Mouse (Mus musculus): ENCODE measurements around the gene Kmt2a. TPM values are rescaled to one million over a fixed set of nuclear protein-coding genes. Genes with fewer than 3 reads are reported as not detected.
"Not testable (repeated sequence)": the region's sequence is repeated elsewhere in the genome, so short reads cannot be mapped to it uniquely, and the experiment has no call there.

Gene Kmt2a
- polyA plus RNA-seq, 1 experiment from 2014 or later = 14.6 TPM

DNA sequence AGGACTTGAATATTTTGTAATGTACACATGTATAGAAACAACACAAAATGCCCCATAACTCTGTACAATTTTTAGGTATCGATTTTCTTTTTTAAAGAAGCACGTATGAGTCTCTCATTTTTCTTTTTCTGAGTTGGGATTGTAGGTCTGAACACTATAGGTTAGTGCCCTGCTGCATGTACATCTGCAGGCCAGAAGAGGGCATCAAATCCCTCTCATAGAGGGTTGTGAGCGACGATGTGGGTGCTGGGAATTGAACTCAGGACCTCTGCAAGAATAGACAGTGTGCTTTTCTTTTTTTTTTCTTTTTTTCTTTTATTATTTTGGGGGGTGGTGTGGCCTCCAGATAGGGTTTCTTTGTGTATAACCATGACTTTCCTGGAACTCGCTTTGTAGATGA lies 109.7 kb downstream of the Kmt2a start:
- Histone ChIP-seq H3K4me2 (no peak overlapping the region), H3K4me1 (peaks cover 6% of the 10 kb centered on the region), H3K27ac (no peak overlapping the region), H3K36me3 (peaks cover 17% of the 10 kb centered on the region), H3K9me3 (replicated peaks) (no peaks in the 10 kb centered on the region; the same call in 1 of the 2 replicates), H3K27me3 (no peaks in the 10 kb centered on the region), H3K9ac (no peak overlapping the region), H3K4me3 (replicated peaks) (no peak overlapping the region)
- WGBS = 93% methylated on average over 5 of the region's 5 CpGs
- no peak for ATAC-seq (replicated peaks; ENCODE audit: low FRiP score)

DNA sequence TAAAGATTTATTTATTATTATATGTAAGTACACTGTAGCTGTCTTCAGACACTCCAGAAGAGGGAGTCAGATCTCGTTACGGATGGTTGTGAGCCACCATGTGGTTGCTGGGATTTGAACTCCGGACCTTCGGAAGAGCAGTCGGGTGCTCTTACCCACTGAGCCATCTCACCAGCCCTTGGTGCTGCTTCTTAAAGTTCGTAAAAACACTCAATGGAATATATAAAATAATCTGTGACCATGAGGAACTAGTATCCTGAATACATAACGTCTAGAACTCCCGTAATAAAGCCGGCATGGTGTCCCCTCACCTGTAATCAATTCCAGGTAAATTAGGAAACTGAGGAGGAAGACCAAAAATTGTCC lies 113.1 kb downstream of the Kmt2a start:
- Histone ChIP-seq H3K4me2 (peak overlapping the region; percentile 73), H3K4me3 (replicated peaks) (peak overlapping the region; percentile 82), H3K9ac (peak overlapping the region; percentile 99; the same call in 1 of the 2 replicates), H3K4me1 (peaks cover 17% of the 10 kb centered on the region), H3K27ac (peak overlapping the region; percentile 98; the same call in 1 of the 2 replicates)
- H3K9me3 ChIP-seq (replicated peaks); H3K36me3 ChIP-seq; H3K27me3 ChIP-seq; ATAC-seq (replicated peaks; ENCODE audit: low FRiP score): not testable (repeated sequence)
- 42% methylated on average over 7 of the region's 9 CpGs for WGBS

DNA sequence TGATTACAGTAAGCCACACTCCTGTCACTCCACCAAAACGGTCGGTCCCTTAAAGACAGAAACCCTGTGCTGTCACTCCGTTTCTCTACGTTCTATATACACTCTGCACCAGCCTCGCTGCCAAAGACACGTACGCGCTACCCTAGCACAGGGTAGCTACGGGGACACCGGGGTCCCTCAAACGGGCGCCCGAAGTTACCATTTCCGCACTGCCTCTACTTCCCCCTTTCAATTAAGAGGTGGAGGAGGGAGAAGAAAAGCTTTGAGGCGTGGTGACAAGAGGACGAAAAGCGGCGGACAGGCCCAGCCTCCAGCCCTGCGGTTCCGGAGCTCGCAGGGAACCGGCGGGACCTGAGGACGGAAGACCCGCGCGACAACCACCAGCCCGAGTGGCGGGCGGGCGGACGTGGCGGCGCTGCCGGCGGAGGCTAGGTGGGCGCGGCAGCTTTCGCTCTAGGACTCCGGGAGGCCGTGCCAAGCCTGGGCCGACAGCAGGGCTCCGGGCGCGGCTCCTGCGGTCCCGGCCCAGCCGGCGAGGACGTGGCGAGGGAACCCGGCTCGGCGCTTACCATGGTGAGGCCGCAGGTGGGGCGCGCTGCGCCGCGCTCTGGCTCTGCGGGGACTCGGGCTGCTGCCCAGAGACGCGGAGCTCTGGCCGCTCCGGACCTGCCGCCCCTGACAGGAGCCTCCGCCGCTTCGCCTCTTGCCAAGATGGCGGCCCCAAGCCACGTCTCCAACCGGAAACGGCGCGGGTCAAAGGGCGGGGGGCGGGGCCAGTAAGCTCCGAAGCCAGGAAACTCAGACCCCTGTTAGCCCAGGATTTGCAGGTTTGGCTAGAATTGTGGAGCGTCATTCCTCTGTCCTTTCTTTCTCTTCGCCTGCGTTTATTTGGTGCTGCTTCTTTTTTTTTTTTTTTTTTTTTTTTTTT lies 113.7 kb downstream of the Kmt2a start, which contains the start of the genes Arcn1 and Ift46:
Gene Arcn1 (minus strand): TSS at position 745 of the 928 bp plus-strand sequence.
Gene Ift46 (plus strand): TSS at position 808 of the 928 bp plus-strand sequence.
- Histone ChIP-seq H3K4me3 (replicated peaks) (peak within 1 kb of the TSS; percentile 82), H3K27ac (peak within 1 kb of the TSS; percentile 98), H3K4me2 (peak within 1 kb of the TSS; percentile 73), H3K4me1 (peaks cover 21% of the 10 kb centered on the region), H3K9ac (peak within 1 kb of the TSS; percentile 99), H3K36me3 (no peaks in the 10 kb centered on the region), H3K27me3 (no peaks in the 10 kb centered on the region), H3K9me3 (replicated peaks) (no peaks in the 10 kb centered on the region; the same call in 1 of the 2 replicates)
- under 1% methylated on average over 82 of the region's 82 CpGs for WGBS
- peak; percentile 92 for ATAC-seq (replicated peaks; ENCODE audit: low FRiP score)

DNA sequence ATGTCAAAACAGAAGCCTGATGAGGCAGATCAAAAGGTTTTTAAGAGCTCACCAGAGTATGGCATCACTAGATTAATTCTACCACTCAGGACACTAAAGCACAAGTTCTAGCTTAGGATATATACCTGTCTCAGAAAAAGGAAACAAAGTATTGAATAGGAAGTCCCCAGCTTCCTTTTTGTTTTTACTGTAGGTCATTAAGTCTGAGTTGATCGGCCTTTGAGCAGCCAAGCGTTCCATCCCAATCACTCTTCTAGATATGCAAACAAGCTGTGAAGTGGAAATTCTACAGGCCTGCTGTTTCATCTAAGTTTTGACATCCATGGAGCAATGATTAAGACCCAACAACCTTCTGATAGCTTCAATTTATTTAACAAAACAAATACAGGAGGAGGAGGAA lies 120.2 kb downstream of the Kmt2a start:
- H3K27me3 ChIP-seq = no peaks in the 10 kb centered on the region

More for the DNA sequence above, 120.2 kb downstream of the Kmt2a start:
- Histone ChIP-seq H3K4me2 (no peak overlapping the region), H3K9me3 (replicated peaks) (no peaks in the 10 kb centered on the region), H3K4me3 (replicated peaks) (no peak overlapping the region), H3K27ac (no peak overlapping the region), H3K36me3 (peaks cover 53% of the 10 kb centered on the region), H3K4me1 (peaks cover 30% of the 10 kb centered on the region), H3K9ac (no peak overlapping the region)
- WGBS = 34% methylated on average over 2 of the region's 2 CpGs
- ATAC-seq (replicated peaks; ENCODE audit: low FRiP score) = no peak

Other genes starting within 250 kb of the Kmt2a start
- gene Treh, start 208.1 kb downstream of the Kmt2a start, polyA plus RNA-seq (2015; fragmentation: Nextera tagmentation; extraction: Ambion mirVana) = 0.22 and 0.23 TPM in 2 replicates
- 34.5 and 36.4 TPM in 2 replicates for gene Phldb1, start 146.1 kb downstream of the Kmt2a start, polyA plus RNA-seq (2015; fragmentation: Nextera tagmentation; extraction: Ambion mirVana)
- gene Arcn1, start 113.5 kb downstream of the Kmt2a start, polyA plus RNA-seq (2015; fragmentation: Nextera tagmentation; extraction: Ambion mirVana) = 201 and 202 TPM in 2 replicates
- gene Ift46, start 113.4 kb downstream of the Kmt2a start, polyA plus RNA-seq (2015; fragmentation: Nextera tagmentation; extraction: Ambion mirVana) = 99.3 and 105 TPM in 2 replicates
- 20.0 and 24.6 TPM in 2 replicates for gene Tmem25, start 82.0 kb downstream of the Kmt2a start, polyA plus RNA-seq (2015; fragmentation: Nextera tagmentation; extraction: Ambion mirVana)
- gene Ttc36, start 78.2 kb downstream of the Kmt2a start, polyA plus RNA-seq (2015; fragmentation: Nextera tagmentation; extraction: Ambion mirVana) = 87.3 and 99.8 TPM in 2 replicates
- 714 and 843 TPM in 2 replicates for gene Atp5l, start 39.4 kb upstream of the Kmt2a start, polyA plus RNA-seq (2015; fragmentation: Nextera tagmentation; extraction: Ambion mirVana)
- 23.7 and 25.5 TPM in 2 replicates for gene Ube4a, start 84.3 kb upstream of the Kmt2a start, polyA plus RNA-seq (2015; fragmentation: Nextera tagmentation; extraction: Ambion mirVana)
- not detected in 2 replicates for gene Cd3g, start 99.1 kb upstream of the Kmt2a start, polyA plus RNA-seq (2015; fragmentation: Nextera tagmentation; extraction: Ambion mirVana)
- gene Cd3d, start 100.5 kb upstream of the Kmt2a start, polyA plus RNA-seq (2015; fragmentation: Nextera tagmentation; extraction: Ambion mirVana) = not detected in 2 replicates
- 0.28 TPM in 1 of 2 replicates, not detected in the other for gene Cd3e, start 128.3 kb upstream of the Kmt2a start, polyA plus RNA-seq (2015; fragmentation: Nextera tagmentation; extraction: Ambion mirVana)
- 17.9 and 20.5 TPM in 2 replicates for gene Mpzl2, start 158.5 kb upstream of the Kmt2a start, polyA plus RNA-seq (2015; fragmentation: Nextera tagmentation; extraction: Ambion mirVana)
- 2.7 and 3.0 TPM in 2 replicates for gene Mpzl3, start 173.9 kb upstream of the Kmt2a start, polyA plus RNA-seq (2015; fragmentation: Nextera tagmentation; extraction: Ambion mirVana)
- gene Jaml, start 197.9 kb upstream of the Kmt2a start, polyA plus RNA-seq (2015; fragmentation: Nextera tagmentation; extraction: Ambion mirVana) = 0.19 and 0.42 TPM in 2 replicates
- gene Scn2b, start 236.5 kb upstream of the Kmt2a start, polyA plus RNA-seq (2015; fragmentation: Nextera tagmentation; extraction: Ambion mirVana) = 4.6 and 5.4 TPM in 2 replicates